Mouse (Mus musculus): ENCODE measurements around the gene Nr2f6. TPM values are rescaled to one million over a fixed set of nuclear protein-coding genes. Genes with fewer than 3 reads are reported as not detected.
A peak's percentile ranks its signal among the peaks of the same experiment; 100 is the strongest.

Gene Nr2f6
- polyA plus RNA-seq, 1 experiment from 2014 or later, result 69.5 TPM

GRCm38 (mm10) chr8:71404011-71404410 lies 22.3 kb upstream of the Nr2f6 start:
- Histone ChIP-seq H3K4me1 (replicated peaks; ENCODE audit: control insufficient read depth, insufficient read depth, low read length) (0 out of 2 replicates have a peak, but pooled peaks cover 7% of the 10 kb centered on the region), H3K36me3 (ENCODE audit: control insufficient read depth, insufficient read depth, low read length) (0 out of 2 replicates have a peak, but pooled peaks cover 3% of the 10 kb centered on the region), H3K4me2 (replicated peaks; ENCODE audit: low read depth, low read length) (no peak overlapping the region), H3K4me3 (ENCODE audit: low read depth, low read length) (no peak overlapping the region), H3K9ac (ENCODE audit: low read depth, low read length) (no peak overlapping the region), H3K27me3 (ENCODE audit: control insufficient read depth, insufficient read depth, low read length) (no peaks in the 10 kb centered on the region), H3K9me3 (ENCODE audit: control insufficient read depth, low read length) (no peaks in the 10 kb centered on the region), H3K27ac (ENCODE audit: low read depth, low read length) (no peak overlapping the region)
- 96% methylated on average over 8 of the region's 8 CpGs for WGBS
- ATAC-seq (ENCODE audit: low FRiP score), result no peak
- no peak for DNase-seq (ENCODE audit: low spot score)

- 0 out of 2 replicates have a peak, but pooled peaks cover 7% of the 10 kb centered on the region for H3K36me3 ChIP-seq (ENCODE audit: control insufficient read depth, insufficient read depth, low read length)
- no peaks in the 10 kb centered on the region for H3K9me3 ChIP-seq (ENCODE audit: control insufficient read depth, low read length)
- H3K27me3 ChIP-seq (ENCODE audit: control insufficient read depth, insufficient read depth, low read length), result no peaks in the 10 kb centered on the region
- no peak overlapping the region for H3K27ac ChIP-seq (ENCODE audit: low read depth, low read length)
- no peak overlapping the region for H3K4me3 ChIP-seq (ENCODE audit: low read depth, low read length)
- H3K4me1 ChIP-seq (replicated peaks; ENCODE audit: control insufficient read depth, insufficient read depth, low read length), result 0 out of 2 replicates have a peak, but pooled peaks cover 7% of the 10 kb centered on the region
- no peak overlapping the region for H3K9ac ChIP-seq (ENCODE audit: low read depth, low read length)
- 88% methylated on average over 6 of the region's 6 CpGs for WGBS
- H3K4me2 ChIP-seq (replicated peaks; ENCODE audit: low read depth, low read length), result no peak overlapping the region
- ATAC-seq (ENCODE audit: low FRiP score) (no peak), DNase-seq (ENCODE audit: low spot score) (no peak)
These were observed 21.5 kb upstream of the Nr2f6 start for GRCm38 (mm10) chr8:71403107-71403885.

GRCm38 (mm10) chr8:71402446-71402964 lies 20.7 kb upstream of the Nr2f6 start:
- no peaks in the 10 kb centered on the region for H3K27me3 ChIP-seq (ENCODE audit: control insufficient read depth, insufficient read depth, low read length)
- H3K4me2 ChIP-seq (replicated peaks; ENCODE audit: low read depth, low read length), result no peak overlapping the region
- H3K27ac ChIP-seq (ENCODE audit: low read depth, low read length), result no peak overlapping the region
- H3K9me3 ChIP-seq (ENCODE audit: control insufficient read depth, low read length), result no peaks in the 10 kb centered on the region
- no peak overlapping the region for H3K4me3 ChIP-seq (ENCODE audit: low read depth, low read length)
- H3K4me1 ChIP-seq (replicated peaks; ENCODE audit: control insufficient read depth, insufficient read depth, low read length), result peaks cover 10% of the 10 kb centered on the region
- WGBS, result 86% methylated on average over 9 of the region's 9 CpGs
- H3K36me3 ChIP-seq (ENCODE audit: control insufficient read depth, insufficient read depth, low read length), result 0 out of 2 replicates have a peak, but pooled peaks cover 7% of the 10 kb centered on the region
- ATAC-seq (ENCODE audit: low FRiP score), result no peak
- no peak overlapping the region for H3K9ac ChIP-seq (ENCODE audit: low read depth, low read length)
- no peak for DNase-seq (ENCODE audit: low spot score)

GRCm38 (mm10) chr8:71401454-71401853 lies 19.7 kb upstream of the Nr2f6 start:
- Histone ChIP-seq H3K4me1 (replicated peaks; ENCODE audit: control insufficient read depth, insufficient read depth, low read length) (peaks cover 6% of the 10 kb centered on the region), H3K9me3 (ENCODE audit: control insufficient read depth, low read length) (no peaks in the 10 kb centered on the region), H3K4me3 (ENCODE audit: low read depth, low read length) (no peak overlapping the region), H3K27ac (ENCODE audit: low read depth, low read length) (no peak overlapping the region), H3K36me3 (ENCODE audit: control insufficient read depth, insufficient read depth, low read length) (0 out of 2 replicates have a peak, but pooled peaks cover 4% of the 10 kb centered on the region), H3K27me3 (ENCODE audit: control insufficient read depth, insufficient read depth, low read length) (no peaks in the 10 kb centered on the region), H3K9ac (ENCODE audit: low read depth, low read length) (no peak overlapping the region), H3K4me2 (replicated peaks; ENCODE audit: low read depth, low read length) (no peak overlapping the region)
- no peak for ATAC-seq (ENCODE audit: low FRiP score)
- no peak for DNase-seq (ENCODE audit: low spot score)

GRCm38 (mm10) chr8:71400826-71401225 lies 19.1 kb upstream of the Nr2f6 start:
- Histone ChIP-seq H3K4me1 (replicated peaks; ENCODE audit: control insufficient read depth, insufficient read depth, low read length) (peaks cover 4% of the 10 kb centered on the region), H3K9ac (ENCODE audit: low read depth, low read length) (no peak overlapping the region), H3K36me3 (ENCODE audit: control insufficient read depth, insufficient read depth, low read length) (0 out of 2 replicates have a peak, but pooled peaks cover 4% of the 10 kb centered on the region), H3K27ac (ENCODE audit: low read depth, low read length) (no peak overlapping the region), H3K4me2 (replicated peaks; ENCODE audit: low read depth, low read length) (no peak overlapping the region), H3K27me3 (ENCODE audit: control insufficient read depth, insufficient read depth, low read length) (no peaks in the 10 kb centered on the region), H3K4me3 (ENCODE audit: low read depth, low read length) (no peak overlapping the region), H3K9me3 (ENCODE audit: control insufficient read depth, low read length) (no peaks in the 10 kb centered on the region)
- WGBS, result 97% methylated on average over 2 of the region's 2 CpGs
- ATAC-seq (ENCODE audit: low FRiP score) (no peak), DNase-seq (ENCODE audit: low spot score) (no peak)

- H3K27ac ChIP-seq (ENCODE audit: low read depth, low read length), result no peak overlapping the region
- H3K9ac ChIP-seq (ENCODE audit: low read depth, low read length), result peak overlapping the region; percentile 67; the same call in 1 of the 2 replicates
- no peaks in the 10 kb centered on the region for H3K9me3 ChIP-seq (ENCODE audit: control insufficient read depth, low read length)
- H3K4me2 ChIP-seq (replicated peaks; ENCODE audit: low read depth, low read length), result peak overlapping the region; percentile 76
- no peaks in the 10 kb centered on the region for H3K27me3 ChIP-seq (ENCODE audit: control insufficient read depth, insufficient read depth, low read length)
- 0 out of 2 replicates have a peak, but pooled peaks cover 4% of the 10 kb centered on the region for H3K36me3 ChIP-seq (ENCODE audit: control insufficient read depth, insufficient read depth, low read length)
- peak overlapping the region; percentile 76 for H3K4me3 ChIP-seq (ENCODE audit: low read depth, low read length)
- no peak for DNase-seq (ENCODE audit: low spot score)
- no peak for ATAC-seq (ENCODE audit: low FRiP score)
- 88% methylated on average over 12 of the region's 12 CpGs for WGBS
- peaks cover 4% of the 10 kb centered on the region for H3K4me1 ChIP-seq (replicated peaks; ENCODE audit: control insufficient read depth, insufficient read depth, low read length)
These were observed 15.9 kb upstream of the Nr2f6 start for GRCm38 (mm10) chr8:71397701-71398100.

GRCm38 (mm10) chr8:71396639-71397305 lies 15.0 kb upstream of the Nr2f6 start, which contains the start of gene Babam1:
Gene Babam1, plus strand, starts transcription at chr8:71396861.
- ATAC-seq (ENCODE audit: low FRiP score), result peak; percentile 96
- Histone ChIP-seq H3K27ac (ENCODE audit: low read depth, low read length) (peak within 1 kb of the TSS; percentile 49; the same call in 1 of the 2 replicates), H3K27me3 (ENCODE audit: control insufficient read depth, insufficient read depth, low read length) (no peaks in the 10 kb centered on the region), H3K4me1 (replicated peaks; ENCODE audit: control insufficient read depth, insufficient read depth, low read length) (peaks cover 4% of the 10 kb centered on the region), H3K4me3 (ENCODE audit: low read depth, low read length) (peak within 1 kb of the TSS; percentile 76), H3K9ac (ENCODE audit: low read depth, low read length) (peak within 1 kb of the TSS; percentile 67), H3K9me3 (ENCODE audit: control insufficient read depth, low read length) (no peaks in the 10 kb centered on the region), H3K36me3 (ENCODE audit: control insufficient read depth, insufficient read depth, low read length) (0 out of 2 replicates have a peak, but pooled peaks cover 4% of the 10 kb centered on the region), H3K4me2 (replicated peaks; ENCODE audit: low read depth, low read length) (peak within 1 kb of the TSS; percentile 76)
- WGBS, result 1% methylated on average over 34 of the region's 34 CpGs
- DNase-seq (ENCODE audit: low spot score), result peak; percentile 93

- DNase-seq (ENCODE audit: low spot score) (no peak), ATAC-seq (ENCODE audit: low FRiP score) (no peak)
- Histone ChIP-seq H3K36me3 (ENCODE audit: control insufficient read depth, insufficient read depth, low read length) (0 out of 2 replicates have a peak, but pooled peaks cover 4% of the 10 kb centered on the region), H3K4me2 (replicated peaks; ENCODE audit: low read depth, low read length) (peak within 1 kb of the TSS; percentile 76), H3K27me3 (ENCODE audit: control insufficient read depth, insufficient read depth, low read length) (no peaks in the 10 kb centered on the region), H3K9me3 (ENCODE audit: control insufficient read depth, low read length) (no peaks in the 10 kb centered on the region), H3K4me1 (replicated peaks; ENCODE audit: control insufficient read depth, insufficient read depth, low read length) (peaks cover 4% of the 10 kb centered on the region), H3K4me3 (ENCODE audit: low read depth, low read length) (peak within 1 kb of the TSS; percentile 76), H3K9ac (ENCODE audit: low read depth, low read length) (peak within 1 kb of the TSS; percentile 27; the same call in 1 of the 2 replicates), H3K27ac (ENCODE audit: low read depth, low read length) (0 out of 2 replicates have a peak within 1 kb of the TSS, but pooled peaks have one; percentile 49)
- WGBS, result 88% methylated on average over 9 of the region's 9 CpGs
These were observed 13.9 kb upstream of the Nr2f6 start, which contains the start of gene Ushbp1 for GRCm38 (mm10) chr8:71395629-71396028. Gene Ushbp1, minus strand, starts transcription at chr8:71395802.

Data from hindbrain, embryonic 11.5 days (tissue).